Mouse (Mus musculus) testis, adult 2 months (tissue): Measurements from ENCODE around the gene Napsa.

Source experiments
- CTCF ChIP-seq: fragments of 200-500 bp; IDR thresholded peaks from 2 replicates; pipeline ENCODE4 v1.5.1; 2012; ENCODE audit warnings: low read depth, mild to moderate bottlenecking, inconsistent platforms, low read length, moderate library complexity; ENCODE audit not compliant: control insufficient read depth, insufficient read depth, insufficient replicate concordance
- POLR2A ChIP-seq: fragments of 200-500 bp; IDR thresholded peaks from 2 replicates; pipeline ENCODE4 v1.6.1; 2012; ENCODE audit warnings: low read depth, mild to moderate bottlenecking, inconsistent platforms, low read length, moderate library complexity; ENCODE audit not compliant: control insufficient read depth

DNA sequence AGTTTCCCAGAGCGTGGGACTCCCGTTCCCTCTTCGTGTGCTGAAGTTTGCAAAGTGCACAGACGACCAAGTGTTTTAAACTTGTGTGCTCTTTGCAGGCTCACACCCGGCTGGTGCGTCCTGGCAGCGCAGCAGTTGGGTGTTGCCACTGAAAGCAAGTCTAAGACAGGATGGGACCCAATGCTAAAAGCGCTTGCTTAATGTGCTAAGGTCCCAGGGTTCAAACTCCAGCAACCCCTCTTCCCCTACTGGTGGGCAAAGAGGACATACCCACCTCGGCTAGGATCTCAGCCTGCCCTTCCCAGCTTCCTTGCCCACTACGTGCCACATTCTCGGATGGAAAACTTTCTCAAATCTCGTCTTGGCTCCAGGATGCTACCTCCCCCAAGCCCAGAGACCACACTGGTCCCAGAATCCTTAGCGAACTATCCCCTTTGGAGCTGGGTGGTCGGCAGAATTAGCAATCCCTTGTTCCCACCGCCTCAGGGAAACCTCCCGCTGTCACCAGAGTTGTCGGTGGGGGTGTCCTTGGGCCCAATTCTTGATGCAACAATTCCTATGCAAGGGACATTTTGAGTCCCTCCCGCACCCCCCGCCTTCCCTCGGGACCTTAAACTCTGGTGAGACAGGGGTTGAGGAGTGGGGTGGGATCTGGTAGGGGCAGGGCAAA lies 31.1 kb downstream of the Napsa start:
- TF ChIP-seq CTCF = no peak
- no peak for TF ChIP-seq POLR2A
